35 mouse cellular contexts compared by ENCODE assay signal in genomic region chr16:62995555-62995954, GRCm38 (mm10).
"Had no signal": no experiment of that assay in that cellular context is flagged by ENCODE, and none has a peak within 500 bp of the region (broad histone marks: within the 10 kb centered on the region; RNA-seq: fewer than 3 reads in every experiment).

No protein-coding gene starts in this region.

- H3K36me3 ChIP-seq: heart, embryonic 12.5 days; heart, embryonic 13.5 days; heart, embryonic 15.5 days; hindbrain, embryonic 10.5 days; hindbrain, embryonic 12.5 days; hindbrain, embryonic 13.5 days; hindbrain, embryonic 15.5 days; intestine, embryonic 15.5 days; kidney, embryonic 15.5 days had no signal

- H3K27me3 ChIP-seq: heart, embryonic 12.5 days; heart, embryonic 13.5 days; heart, embryonic 15.5 days; hindbrain, embryonic 12.5 days; hindbrain, embryonic 13.5 days; hindbrain, embryonic 15.5 days; intestine, embryonic 15.5 days; kidney, embryonic 15.5 days had no signal

- H3K9ac ChIP-seq: heart, embryonic 12.5 days; heart, embryonic 13.5 days; heart, embryonic 15.5 days; hindbrain, embryonic 12.5 days; hindbrain, embryonic 13.5 days; hindbrain, embryonic 14.5 days; hindbrain, embryonic 15.5 days; intestine, embryonic 15.5 days; kidney, embryonic 15.5 days had no signal

- ATAC-seq: hindbrain, embryonic 16.5 days; hindbrain, postnatal 0 days; inflammation-experienced regulatory T-cells, adult 6 months; intestine, embryonic 15.5 days; intestine, embryonic 16.5 days; intestine, postnatal 0 days had no signal

- H3K27ac ChIP-seq: heart, embryonic 13.5 days; heart, embryonic 15.5 days; hindbrain, embryonic 10.5 days; hindbrain, embryonic 12.5 days; hindbrain, embryonic 13.5 days; hindbrain, embryonic 14.5 days; hindbrain, embryonic 15.5 days; hindbrain, postnatal 0 days; intestine, embryonic 15.5 days; kidney, embryonic 15.5 days; kidney, postnatal 0 days; layer of hippocampus, adult 2 months; left cerebral cortex, adult 2 months had no signal

- H3K4me3 ChIP-seq: heart, embryonic 12.5 days; heart, embryonic 13.5 days; heart, embryonic 15.5 days; hindbrain, embryonic 10.5 days; hindbrain, embryonic 12.5 days; hindbrain, embryonic 13.5 days; hindbrain, embryonic 15.5 days; intestine, embryonic 15.5 days; kidney, embryonic 15.5 days; layer of hippocampus, adult 2 months; left cerebral cortex, adult 2 months had no signal

- H3K4me2 ChIP-seq: heart, embryonic 11.5 days; heart, embryonic 12.5 days; heart, embryonic 13.5 days; heart, embryonic 15.5 days; hindbrain, embryonic 12.5 days; hindbrain, embryonic 13.5 days; hindbrain, embryonic 14.5 days; hindbrain, embryonic 15.5 days; intestine, embryonic 15.5 days; kidney, embryonic 15.5 days had no signal

- H3K9me3 ChIP-seq: heart, embryonic 12.5 days; heart, embryonic 13.5 days; heart, embryonic 15.5 days; hindbrain, embryonic 10.5 days; hindbrain, embryonic 12.5 days; hindbrain, embryonic 13.5 days; hindbrain, embryonic 15.5 days; intestine, embryonic 15.5 days; kidney, embryonic 15.5 days had no signal

- DNase-seq: heart, postnatal 10 days; heart, postnatal 14 days; heart, postnatal 36 days; heart, postnatal 4 days; kidney, adult 11 months; kidney, adult 18-20 months; kidney, adult 2 months; kidney, adult 8-10 months; kidney, adult 9 months; kidney, postnatal 10 days; kidney, postnatal 14 days; kidney, postnatal 25 days; kidney, postnatal 36 days; kidney, postnatal 4 days; layer of hippocampus, adult 9-11 months; layer of hippocampus, postnatal 36 days had no signal

- H3K4me1 ChIP-seq: heart, embryonic 12.5 days; heart, embryonic 13.5 days; heart, embryonic 15.5 days; hindbrain, embryonic 10.5 days; hindbrain, embryonic 12.5 days; hindbrain, embryonic 13.5 days; hindbrain, embryonic 15.5 days; intestine, embryonic 15.5 days; kidney, embryonic 15.5 days had no signal
